Mouse (Mus musculus): ENCODE measurements around the gene Wfdc2. TPM values are rescaled to one million over a fixed set of nuclear protein-coding genes. Genes with fewer than 3 reads are reported as not detected.
"Not testable (repeated sequence)": the region's sequence is repeated elsewhere in the genome, so short reads cannot be mapped to it uniquely, and the experiment has no call there.

Wfdc2 gene
- polyA plus RNA-seq, 1 experiment from 2014 or later = 5.5 TPM

DNA sequence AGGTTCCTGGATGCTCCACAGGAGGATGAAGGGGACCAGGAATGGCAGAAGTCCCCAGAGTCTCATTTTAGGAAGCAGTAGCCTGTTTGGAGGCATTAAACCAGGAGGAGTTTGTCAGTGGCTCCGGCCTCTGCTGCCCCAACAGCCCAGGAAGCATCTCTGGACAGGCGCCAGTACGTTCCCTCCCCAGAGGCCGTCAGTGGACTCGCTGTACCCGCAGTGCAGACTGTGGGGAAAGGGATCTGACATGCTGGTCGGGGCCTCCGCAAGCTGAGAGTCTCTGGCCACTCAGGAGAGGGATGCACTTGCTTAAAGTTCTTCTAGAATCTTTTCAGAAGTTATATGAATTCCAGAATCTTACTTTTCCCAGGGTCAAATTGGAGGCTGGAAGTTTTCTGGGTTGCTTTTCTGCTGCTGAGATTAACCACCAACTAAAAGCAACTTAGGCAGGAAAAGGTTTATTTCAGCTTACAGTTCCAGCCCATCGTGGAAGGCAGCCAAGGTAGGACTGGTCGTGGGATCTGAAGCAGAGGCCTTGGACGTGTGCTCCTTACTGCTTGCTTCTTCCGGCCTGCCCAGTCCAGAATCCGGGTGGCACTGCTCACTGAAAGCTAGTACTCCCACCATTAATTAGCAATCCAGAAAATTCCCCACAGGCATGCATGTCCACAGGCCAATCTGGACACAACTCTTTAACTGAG, 23.0 kb downstream of the Wfdc2 start, which contains the start of gene Wfdc6a:
Gene Wfdc6a (minus strand): TSS at position 423 of the 701 bp plus-strand sequence.
- H3K9me3 ChIP-seq; H3K4me1 ChIP-seq (replicated peaks); H3K27ac ChIP-seq; H3K4me2 ChIP-seq; H3K9ac ChIP-seq; ATAC-seq (ENCODE audit: low FRiP score); H3K36me3 ChIP-seq; H3K27me3 ChIP-seq; H3K4me3 ChIP-seq: not testable (repeated sequence)
- WGBS = 67% methylated on average over 13 of the region's 13 CpGs

DNA sequence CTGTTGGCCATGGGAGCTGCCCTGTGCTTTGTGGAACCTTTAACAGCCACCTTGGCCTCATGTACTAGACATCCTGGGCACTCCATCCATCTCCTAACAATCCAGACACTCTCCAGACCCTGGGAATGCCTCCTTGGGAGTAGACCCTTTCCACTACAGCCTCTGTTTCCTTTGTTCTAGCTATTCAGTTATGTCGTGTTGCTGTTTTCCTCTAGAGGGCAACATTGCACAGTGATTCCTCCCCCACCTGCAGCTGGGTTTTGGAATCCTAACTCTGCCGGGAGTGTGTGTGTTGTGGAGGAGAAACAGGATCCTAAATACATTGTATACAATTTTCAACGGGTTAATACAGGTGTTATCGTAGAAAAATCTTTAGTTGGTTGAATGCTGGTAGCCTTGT, 29.8 kb downstream of the Wfdc2 start:
- Histone ChIP-seq H3K4me1 (replicated peaks) (no peaks in the 10 kb centered on the region), H3K4me2 (no peak overlapping the region), H3K36me3 (no peaks in the 10 kb centered on the region), H3K27me3 (no peaks in the 10 kb centered on the region), H3K9ac (no peak overlapping the region), H3K4me3 (no peak overlapping the region), H3K27ac (no peak overlapping the region), H3K9me3 (no peaks in the 10 kb centered on the region)
- WGBS = 8% methylated on average over 4 of the region's 4 CpGs
- no peak for ATAC-seq (ENCODE audit: low FRiP score)

DNA sequence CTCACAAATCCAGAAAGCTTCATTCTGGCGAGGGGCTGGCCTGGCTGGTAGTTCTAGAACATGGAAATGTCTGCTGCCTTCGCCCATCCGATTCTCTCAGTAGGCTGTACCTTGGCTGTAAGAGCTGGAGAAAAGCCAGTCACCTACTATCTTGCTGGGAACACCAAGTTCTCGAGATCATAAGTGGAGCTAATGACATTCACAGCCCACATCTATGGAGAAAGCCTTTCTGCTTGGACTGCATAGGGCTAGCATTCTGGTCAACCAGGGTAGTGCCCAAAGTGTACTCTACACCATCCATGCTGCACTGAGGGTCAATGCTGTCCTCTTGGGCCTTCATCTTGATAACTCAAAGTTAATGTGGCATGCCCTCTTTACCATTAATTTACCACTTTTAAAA, 31.3 kb downstream of the Wfdc2 start, which contains the start of gene Eppin:
Gene Eppin (minus strand): TSS at position 101 of the 400 bp plus-strand sequence.
- ATAC-seq (ENCODE audit: low FRiP score) = no peak
- Histone ChIP-seq H3K27me3 (no peaks in the 10 kb centered on the region), H3K27ac (no peak within 1 kb of the TSS), H3K9me3 (no peaks in the 10 kb centered on the region), H3K4me3 (no peak within 1 kb of the TSS), H3K4me1 (replicated peaks) (no peaks in the 10 kb centered on the region), H3K9ac (no peak within 1 kb of the TSS), H3K4me2 (no peak within 1 kb of the TSS), H3K36me3 (no peaks in the 10 kb centered on the region)
- 80% methylated on average over 4 of the region's 4 CpGs for WGBS

DNA sequence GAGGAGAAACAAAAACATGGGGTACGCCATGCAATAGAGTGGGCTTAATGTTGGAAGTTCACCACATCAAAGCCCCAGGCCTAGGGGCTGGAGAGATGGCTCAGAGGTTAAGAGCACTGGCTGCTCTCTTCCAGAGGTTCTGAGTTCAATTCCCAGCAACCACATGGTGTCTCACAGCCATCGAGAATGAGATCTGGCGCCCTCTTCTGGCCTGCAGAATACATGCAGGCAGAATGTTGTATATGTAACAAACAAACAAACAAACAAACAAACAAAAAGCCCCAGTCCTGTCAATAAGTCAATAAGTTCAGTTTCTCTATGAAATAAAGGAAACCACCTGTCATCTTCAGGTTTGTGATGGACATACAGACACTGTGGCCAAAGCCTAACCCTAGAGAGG, 38.0 kb downstream of the Wfdc2 start:
- no peak overlapping the region for H3K4me2 ChIP-seq
- WGBS = 67% methylated on average over 3 of the region's 3 CpGs

DNA sequence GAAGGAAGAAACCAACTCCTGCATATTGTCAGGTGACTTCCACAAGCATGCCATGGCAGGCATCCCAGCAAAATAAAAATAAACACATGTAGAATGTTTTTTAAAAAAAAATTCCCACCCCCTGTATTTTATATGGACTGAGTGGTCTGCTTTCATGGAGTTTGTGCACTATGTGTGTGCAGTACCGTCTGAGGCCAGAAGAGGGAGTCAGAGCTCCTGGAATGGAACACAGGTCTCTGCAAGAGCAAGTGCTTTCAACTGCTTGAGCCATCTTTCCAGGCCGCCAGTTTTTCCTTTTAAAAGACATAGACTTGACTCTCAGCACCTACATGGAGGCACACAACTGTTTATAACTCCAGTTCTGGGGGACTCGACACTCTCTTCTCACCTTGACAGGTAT, 41.3 kb downstream of the Wfdc2 start:
- H3K9ac ChIP-seq = no peak overlapping the region
- H3K36me3 ChIP-seq = no peaks in the 10 kb centered on the region
- H3K4me3 ChIP-seq = no peak overlapping the region
- ATAC-seq (ENCODE audit: low FRiP score) = no peak
- H3K9me3 ChIP-seq = no peaks in the 10 kb centered on the region; the same call in 1 of the 2 replicates
- no peak overlapping the region for H3K27ac ChIP-seq
- H3K27me3 ChIP-seq = no peaks in the 10 kb centered on the region
- no peak overlapping the region for H3K4me2 ChIP-seq
- WGBS = 95% methylated on average over 3 of the region's 3 CpGs
- H3K4me1 ChIP-seq (replicated peaks) = no peaks in the 10 kb centered on the region

More for the DNA sequence above, 38.0 kb downstream of the Wfdc2 start:
- Histone ChIP-seq H3K9ac (no peak overlapping the region), H3K9me3 (no peaks in the 10 kb centered on the region; the same call in 1 of the 2 replicates), H3K27ac (no peak overlapping the region), H3K4me3 (no peak overlapping the region), H3K4me1 (replicated peaks) (no peaks in the 10 kb centered on the region), H3K36me3 (no peaks in the 10 kb centered on the region), H3K27me3 (no peaks in the 10 kb centered on the region)
- ATAC-seq (ENCODE audit: low FRiP score) = no peak

DNA sequence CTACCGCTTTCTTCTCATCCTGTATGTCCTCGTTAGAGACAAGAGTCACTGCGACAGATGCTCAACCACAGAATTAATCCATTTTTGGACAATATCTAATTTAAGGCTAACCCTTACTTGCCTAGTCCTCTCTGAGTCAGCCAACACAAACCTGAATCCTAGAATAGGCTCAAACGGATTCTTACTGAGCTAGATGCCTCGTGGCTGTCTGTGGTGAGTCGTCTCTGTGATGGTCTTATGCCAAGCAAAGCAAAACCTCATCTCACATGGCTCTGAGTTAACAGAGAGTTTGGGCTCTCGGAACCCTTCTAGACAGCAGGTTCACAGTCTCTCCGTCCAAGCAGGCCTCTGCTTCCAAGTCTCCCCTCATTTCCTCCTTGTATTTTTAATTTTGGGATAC, 42.2 kb downstream of the Wfdc2 start:
- H3K27me3 ChIP-seq = no peaks in the 10 kb centered on the region
- 93% methylated on average over 8 of the region's 8 CpGs for WGBS
- no peak overlapping the region for H3K4me3 ChIP-seq
- no peak overlapping the region for H3K9ac ChIP-seq
- H3K27ac ChIP-seq = no peak overlapping the region
- H3K4me2 ChIP-seq = no peak overlapping the region
- H3K9me3 ChIP-seq = no peaks in the 10 kb centered on the region; the same call in 1 of the 2 replicates
- ATAC-seq (ENCODE audit: low FRiP score) = no peak
- H3K36me3 ChIP-seq = no peaks in the 10 kb centered on the region
- no peaks in the 10 kb centered on the region for H3K4me1 ChIP-seq (replicated peaks)

DNA sequence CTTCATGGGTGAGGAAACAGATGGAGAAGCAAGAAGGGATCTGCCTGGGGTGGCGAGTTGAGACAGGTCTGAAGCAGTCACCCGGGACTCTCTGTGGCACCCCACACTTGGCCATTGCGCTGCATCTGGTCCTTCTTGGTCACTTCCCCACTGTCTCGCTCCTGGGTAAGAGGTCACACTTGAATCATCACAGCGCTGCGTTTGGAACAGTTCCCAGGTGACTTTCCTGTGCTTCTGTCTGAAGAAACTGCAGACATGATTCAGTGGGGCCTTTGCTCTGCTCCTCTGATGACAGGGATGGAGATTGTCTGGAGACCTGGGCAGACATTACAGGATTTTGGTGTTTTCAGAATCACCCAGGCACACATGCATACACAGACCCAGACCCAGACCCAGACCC, 46.6 kb downstream of the Wfdc2 start:
- H3K4me1 ChIP-seq (replicated peaks) = no peaks in the 10 kb centered on the region
- no peak overlapping the region for H3K4me2 ChIP-seq
- no peak overlapping the region for H3K27ac ChIP-seq
- no peak for ATAC-seq (ENCODE audit: low FRiP score)
- H3K9ac ChIP-seq = no peak overlapping the region
- H3K27me3 ChIP-seq = no peaks in the 10 kb centered on the region
- 83% methylated on average over 6 of the region's 6 CpGs for WGBS
- H3K36me3 ChIP-seq = no peaks in the 10 kb centered on the region
- no peak overlapping the region for H3K4me3 ChIP-seq
- no peaks in the 10 kb centered on the region for H3K9me3 ChIP-seq

DNA sequence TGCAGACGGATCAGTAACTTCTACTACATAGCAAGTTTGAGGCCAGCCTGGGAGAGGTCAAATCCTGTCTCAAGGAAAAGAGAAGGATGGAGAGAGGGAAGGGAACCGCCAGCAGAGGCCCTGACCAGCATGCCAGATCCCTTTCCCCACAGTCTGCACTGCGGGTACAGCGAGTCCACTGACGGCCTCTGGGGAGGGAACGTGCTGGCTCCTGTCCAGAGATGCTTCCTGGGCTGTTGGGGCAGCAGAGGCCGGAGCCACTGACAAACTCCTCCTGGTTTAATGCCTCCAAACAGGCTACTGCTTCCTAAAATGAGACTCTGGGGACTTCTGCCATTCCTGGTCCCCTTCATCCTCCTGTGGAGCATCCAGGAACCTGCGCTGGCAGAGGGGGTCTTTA, 51.3 kb downstream of the Wfdc2 start, which contains the start of the genes Wfdc6b and Wfdc8:
Gene Wfdc6b (plus strand): TSS at position 52 of the 400 bp plus-strand sequence.
Gene Wfdc8 (minus strand): TSS at position 156 of the 400 bp plus-strand sequence.
- ATAC-seq (ENCODE audit: low FRiP score); H3K27me3 ChIP-seq; H3K9me3 ChIP-seq; H3K4me2 ChIP-seq; H3K36me3 ChIP-seq; H3K4me1 ChIP-seq (replicated peaks); H3K9ac ChIP-seq; H3K27ac ChIP-seq; H3K4me3 ChIP-seq: not testable (repeated sequence)
- WGBS = 63% methylated on average over 8 of the region's 8 CpGs

DNA sequence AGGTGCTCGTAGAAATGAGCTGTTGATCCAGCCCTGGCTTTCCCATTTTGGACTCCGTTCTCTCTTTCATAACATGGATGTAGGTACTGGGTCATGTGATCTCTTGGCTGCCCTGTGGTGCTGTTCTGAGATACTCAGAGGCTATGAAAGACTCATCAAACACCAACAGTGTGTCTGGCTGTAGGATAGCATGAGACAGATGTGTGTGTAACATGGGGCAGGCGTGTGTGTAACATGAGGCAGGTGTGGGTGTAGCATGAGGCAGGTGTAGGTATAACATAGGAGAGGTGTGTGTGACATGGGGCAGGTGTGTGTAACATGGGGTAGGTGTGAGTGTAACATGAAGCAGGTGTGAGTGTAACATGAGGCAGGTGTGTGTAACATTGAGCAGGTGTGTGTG, 53.2 kb downstream of the Wfdc2 start:
- ATAC-seq (ENCODE audit: low FRiP score) = no peak
- Histone ChIP-seq H3K9ac (no peak overlapping the region), H3K27me3 (no peaks in the 10 kb centered on the region), H3K27ac (no peak overlapping the region), H3K4me2 (no peak overlapping the region), H3K4me1 (replicated peaks) (no peaks in the 10 kb centered on the region), H3K36me3 (no peaks in the 10 kb centered on the region), H3K9me3 (no peaks in the 10 kb centered on the region), H3K4me3 (no peak overlapping the region)
- WGBS = 92% methylated on average over 3 of the region's 3 CpGs

Other genes with a start within 250 kb of the Wfdc2 start
- not detected in 2 replicates for gene Svs6, start 245.7 kb upstream of the Wfdc2 start, polyA plus RNA-seq (2015; fragmentation: Nextera tagmentation; extraction: Ambion mirVana)
- gene Svs5, start 229.7 kb upstream of the Wfdc2 start, polyA plus RNA-seq (2015; fragmentation: Nextera tagmentation; extraction: Ambion mirVana) = not detected in 2 replicates
- 0.49 and 0.92 TPM in 2 replicates for gene Slpi, start 173.3 kb upstream of the Wfdc2 start, polyA plus RNA-seq (2015; fragmentation: Nextera tagmentation; extraction: Ambion mirVana)
- gene Rbpjl, start 159.3 kb upstream of the Wfdc2 start, polyA plus RNA-seq (2015; fragmentation: Nextera tagmentation; extraction: Ambion mirVana) = 0.05 and 0.09 TPM in 2 replicates
- 2.3 and 9.3 TPM in 2 replicates for gene Matn4, start 157.3 kb upstream of the Wfdc2 start, polyA plus RNA-seq (2015; fragmentation: Nextera tagmentation; extraction: Ambion mirVana)
- gene Sdc4, start 118.5 kb upstream of the Wfdc2 start, polyA plus RNA-seq (2015; fragmentation: Nextera tagmentation; extraction: Ambion mirVana) = 9.0 and 9.7 TPM in 2 replicates
- 84.3 and 85.3 TPM in 2 replicates for gene Sys1, start 105.4 kb upstream of the Wfdc2 start, polyA plus RNA-seq (2015; fragmentation: Nextera tagmentation; extraction: Ambion mirVana)
- gene Gm20458, start 101.4 kb upstream of the Wfdc2 start, polyA plus RNA-seq (2015; fragmentation: Nextera tagmentation; extraction: Ambion mirVana) = 5.0 and 5.9 TPM in 2 replicates
- 0.18 TPM in 1 of 2 replicates, not detected in the other for gene Trp53tg5, start 88.7 kb upstream of the Wfdc2 start, polyA plus RNA-seq (2015; fragmentation: Nextera tagmentation; extraction: Ambion mirVana)
- 12.0 and 13.8 TPM in 2 replicates for gene Dbndd2, start 76.3 kb upstream of the Wfdc2 start, polyA plus RNA-seq (2015; fragmentation: Nextera tagmentation; extraction: Ambion mirVana)
- 67.3 and 71.1 TPM in 2 replicates for gene Pigt, start 64.9 kb upstream of the Wfdc2 start, polyA plus RNA-seq (2015; fragmentation: Nextera tagmentation; extraction: Ambion mirVana)
- not detected in 2 replicates for gene Spint3, start 11.0 kb downstream of the Wfdc2 start, polyA plus RNA-seq (2015; fragmentation: Nextera tagmentation; extraction: Ambion mirVana)
- not detected in 2 replicates for gene Wfdc6a, start 23.0 kb downstream of the Wfdc2 start, polyA plus RNA-seq (2015; fragmentation: Nextera tagmentation; extraction: Ambion mirVana)
- gene Eppin, start 31.2 kb downstream of the Wfdc2 start, polyA plus RNA-seq (2015; fragmentation: Nextera tagmentation; extraction: Ambion mirVana) = not detected in 2 replicates
- not detected in 2 replicates for gene Wfdc6b, start 51.1 kb downstream of the Wfdc2 start, polyA plus RNA-seq (2015; fragmentation: Nextera tagmentation; extraction: Ambion mirVana)
- gene Wfdc8, start 51.2 kb downstream of the Wfdc2 start, polyA plus RNA-seq (2015; fragmentation: Nextera tagmentation; extraction: Ambion mirVana) = not detected in 2 replicates
- gene Wfdc16, start 76.4 kb downstream of the Wfdc2 start, polyA plus RNA-seq (2015; fragmentation: Nextera tagmentation; extraction: Ambion mirVana) = not detected in 2 replicates
- gene Wfdc10, start 93.6 kb downstream of the Wfdc2 start, polyA plus RNA-seq (2015; fragmentation: Nextera tagmentation; extraction: Ambion mirVana) = not detected in 2 replicates
- not detected in 2 replicates for gene Wfdc9, start 94.2 kb downstream of the Wfdc2 start, polyA plus RNA-seq (2015; fragmentation: Nextera tagmentation; extraction: Ambion mirVana)
- not detected in 2 replicates for gene Wfdc11, start 111.7 kb downstream of the Wfdc2 start, polyA plus RNA-seq (2015; fragmentation: Nextera tagmentation; extraction: Ambion mirVana)
- gene Wfdc13, start 122.7 kb downstream of the Wfdc2 start, polyA plus RNA-seq (2015; fragmentation: Nextera tagmentation; extraction: Ambion mirVana) = not detected in 2 replicates
- gene Spint4, start 136.1 kb downstream of the Wfdc2 start, polyA plus RNA-seq (2015; fragmentation: Nextera tagmentation; extraction: Ambion mirVana) = not detected in 2 replicates
- not detected in 2 replicates for gene Spint5, start 152.9 kb downstream of the Wfdc2 start, polyA plus RNA-seq (2015; fragmentation: Nextera tagmentation; extraction: Ambion mirVana)
- 0.95 and 1.2 TPM in 2 replicates for gene Wfdc3, start 183.5 kb downstream of the Wfdc2 start, polyA plus RNA-seq (2015; fragmentation: Nextera tagmentation; extraction: Ambion mirVana)
- gene Dnttip1, start 183.6 kb downstream of the Wfdc2 start, polyA plus RNA-seq (2015; fragmentation: Nextera tagmentation; extraction: Ambion mirVana) = 65.0 and 72.3 TPM in 2 replicates
- gene Ube2c, start 207.5 kb downstream of the Wfdc2 start, polyA plus RNA-seq (2015; fragmentation: Nextera tagmentation; extraction: Ambion mirVana) = 97.2 and 108 TPM in 2 replicates
- 1.3 and 3.9 TPM in 2 replicates for gene Tnnc2, start 217.6 kb downstream of the Wfdc2 start, polyA plus RNA-seq (2015; fragmentation: Nextera tagmentation; extraction: Ambion mirVana)
- 21.0 and 22.4 TPM in 2 replicates for gene Snx21, start 223.4 kb downstream of the Wfdc2 start, polyA plus RNA-seq (2015; fragmentation: Nextera tagmentation; extraction: Ambion mirVana)
- gene Acot8, start 242.5 kb downstream of the Wfdc2 start, polyA plus RNA-seq (2015; fragmentation: Nextera tagmentation; extraction: Ambion mirVana) = 19.4 and 19.8 TPM in 2 replicates
- 13.7 and 14.6 TPM in 2 replicates for gene Zswim3, start 242.7 kb downstream of the Wfdc2 start, polyA plus RNA-seq (2015; fragmentation: Nextera tagmentation; extraction: Ambion mirVana)